Mouse (Mus musculus) embryonic facial prominence, embryonic 14.5 days (tissue): ENCODE results near the gene BC051142. TPM values are rescaled to one million over a fixed set of nuclear protein-coding genes. Genes with fewer than 3 reads are reported as not detected.
"Not testable (repeated sequence)": the region's sequence is repeated elsewhere in the genome, so short reads cannot be mapped to it uniquely, and the experiment has no call there.

Experiments
- ATAC-seq: fragments of 200-750 bp; cut with Nextera tagmentation; 2 replicates; pipeline ENCODE4 v1.8.0; 2017; ENCODE audit warnings: low read depth, moderate number of reproducible peaks, moderate TSS enrichment
- DNase-seq: peaks from one replicate; pipeline ENCODE4 v3.0.0-alpha.2; 2015; ENCODE audit warnings: low spot score
- H3K27ac ChIP-seq: fragments of 300-500 bp; sonication (generic); replicated peaks from 2 replicates; pipeline ENCODE4 v1.5.1; 2014; ENCODE audit warnings: low read depth, mild to moderate bottlenecking, low read length, moderate library complexity
- H3K27me3 ChIP-seq: fragments of 300-500 bp; sonication (generic); replicated peaks from 2 replicates; pipeline ENCODE4 v1.6.1; 2014; ENCODE audit warnings: low read length; ENCODE audit not compliant: control insufficient read depth, insufficient read depth
- H3K36me3 ChIP-seq: fragments of 300-500 bp; sonication (generic); 2 replicates; pipeline ENCODE4 v1.6.1; 2014; ENCODE audit warnings: low read length, mixed read lengths; ENCODE audit not compliant: control insufficient read depth, insufficient read depth
- H3K4me1 ChIP-seq: fragments of 300-500 bp; sonication (generic); 2 replicates; pipeline ENCODE4 v1.6.1; 2014; ENCODE audit warnings: antibody characterized with exemption, low read length; ENCODE audit not compliant: control insufficient read depth, insufficient read depth
- H3K4me2 ChIP-seq: fragments of 300-500 bp; sonication (generic); 2 replicates; pipeline ENCODE4 v1.6.1; 2014; ENCODE audit warnings: low read depth, mild to moderate bottlenecking, low read length, moderate library complexity, mixed read lengths
- H3K4me3 ChIP-seq: fragments of 300-500 bp; sonication (generic); 2 replicates; pipeline ENCODE4 v1.5.1; 2014; ENCODE audit warnings: low read depth, mild to moderate bottlenecking, low read length
- H3K9ac ChIP-seq: fragments of 300-500 bp; sonication (generic); 2 replicates; pipeline ENCODE4 v1.6.1; 2014; ENCODE audit warnings: low read depth, mild to moderate bottlenecking, low read length, moderate library complexity, mixed read lengths
- H3K9me3 ChIP-seq: fragments of 300-500 bp; sonication (generic); 2 replicates; pipeline ENCODE4 v1.6.1; 2016; ENCODE audit warnings: low read length; ENCODE audit not compliant: control insufficient read depth
- WGBS: fragments of 180-500 bp; shearing (Covaris S2); extraction: QIAGEN DNeasy Blood & Tissue Kit; methylation state at CpG from one replicate; pipeline ENCODE4 v1.1.7; 2014; 5-methylcytosine and 5-hydroxymethylcytosine counted together
- polyA plus RNA-seq: library from polyadenylated mRNA; unstranded; fragments of >200 nt; fragmentation: Nextera tagmentation; extraction: Ambion mirVana; gene quantifications from 2 replicates; pipeline ENCODE4 v1.2.1, GENCODE M21; 2014

The BC051142 gene
- polyA plus RNA-seq, 1 experiment from 2014 or later = 0.71 TPM

DNA sequence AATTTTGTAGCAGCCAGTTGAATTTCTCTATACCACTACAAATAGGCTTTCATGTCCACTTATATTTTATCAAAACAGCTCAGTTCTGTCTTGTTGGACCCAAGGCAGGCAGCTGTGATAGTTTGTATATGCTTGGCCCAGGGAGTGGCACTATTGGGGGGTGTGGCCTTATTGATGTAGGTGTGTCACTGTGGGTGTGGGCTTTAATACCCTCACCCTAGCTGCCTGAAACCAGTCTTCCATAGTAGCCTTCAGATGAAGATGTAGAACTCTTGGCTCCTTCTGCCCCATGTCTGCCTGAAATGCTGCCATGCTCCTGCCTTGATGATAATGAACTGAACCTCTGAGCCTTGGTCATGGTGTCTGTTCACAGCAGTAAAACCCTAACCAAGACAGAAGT lies 67.3 kb downstream of the BC051142 start:
- not testable (repeated sequence) for ATAC-seq, H3K9me3 ChIP-seq, H3K4me3 ChIP-seq, H3K9ac ChIP-seq, H3K4me1 ChIP-seq, DNase-seq, H3K36me3 ChIP-seq, H3K27me3 ChIP-seq, H3K27ac ChIP-seq, H3K4me2 ChIP-seq

DNA sequence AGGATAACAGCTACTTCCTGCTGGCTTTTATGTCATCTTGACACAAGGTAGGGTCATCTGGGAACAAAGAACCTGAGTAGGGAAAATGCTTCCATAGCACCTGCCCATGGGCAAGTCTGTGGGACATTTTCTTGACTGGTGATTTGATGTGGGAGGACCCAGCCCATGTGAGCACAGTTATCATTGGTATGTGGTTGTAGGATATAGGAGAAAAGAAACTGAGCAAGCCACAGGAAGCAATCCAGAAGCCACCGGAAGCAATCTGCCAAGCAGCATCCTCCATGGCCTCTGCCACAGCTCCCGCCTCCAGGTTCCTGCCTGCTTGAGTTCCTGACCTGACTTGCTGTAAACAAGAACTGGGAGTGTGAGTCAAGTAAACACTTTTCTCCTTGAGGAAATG lies 71.9 kb downstream of the BC051142 start:
- H3K27me3 ChIP-seq = no peaks in the 10 kb centered on the region

DNA sequence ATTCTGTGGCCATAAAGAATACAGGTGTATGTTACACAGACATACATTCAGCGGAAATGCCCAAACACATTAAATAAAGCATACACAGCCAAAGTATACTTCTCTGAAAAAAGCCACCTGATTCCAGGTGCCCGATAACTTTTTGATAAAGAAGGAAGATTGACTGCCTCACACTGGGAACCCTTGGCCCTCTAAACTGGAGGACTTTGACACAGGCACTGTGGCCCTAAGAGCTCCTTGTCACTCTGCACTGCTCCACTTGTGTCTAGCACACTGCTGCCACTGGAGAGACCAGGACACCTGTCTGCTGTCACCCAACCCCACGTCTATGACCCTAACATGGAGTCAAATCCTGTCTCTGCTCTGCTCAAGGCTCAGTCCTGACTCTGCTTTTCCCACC lies 76.4 kb downstream of the BC051142 start:
- H3K9ac ChIP-seq = no peak overlapping the region
- H3K4me1 ChIP-seq = no peaks in the 10 kb centered on the region
- no peak for DNase-seq
- H3K9me3 ChIP-seq = no peaks in the 10 kb centered on the region
- no peak overlapping the region for H3K4me3 ChIP-seq
- no peaks in the 10 kb centered on the region for H3K27me3 ChIP-seq
- H3K4me2 ChIP-seq = no peak overlapping the region
- H3K27ac ChIP-seq = no peak overlapping the region
- no peak for ATAC-seq
- no peaks in the 10 kb centered on the region for H3K36me3 ChIP-seq
- 66% methylated on average over 3 of the region's 3 CpGs for WGBS

More for the DNA sequence above, 71.9 kb downstream of the BC051142 start:
- no peak for DNase-seq
- WGBS = 83% methylated on average over 2 of the region's 2 CpGs
- no peak overlapping the region for H3K4me2 ChIP-seq
- ATAC-seq = no peak
- H3K9me3 ChIP-seq = no peaks in the 10 kb centered on the region
- no peaks in the 10 kb centered on the region for H3K36me3 ChIP-seq
- no peak overlapping the region for H3K9ac ChIP-seq
- H3K4me3 ChIP-seq = no peak overlapping the region
- no peaks in the 10 kb centered on the region for H3K4me1 ChIP-seq
- H3K27ac ChIP-seq = no peak overlapping the region

DNA sequence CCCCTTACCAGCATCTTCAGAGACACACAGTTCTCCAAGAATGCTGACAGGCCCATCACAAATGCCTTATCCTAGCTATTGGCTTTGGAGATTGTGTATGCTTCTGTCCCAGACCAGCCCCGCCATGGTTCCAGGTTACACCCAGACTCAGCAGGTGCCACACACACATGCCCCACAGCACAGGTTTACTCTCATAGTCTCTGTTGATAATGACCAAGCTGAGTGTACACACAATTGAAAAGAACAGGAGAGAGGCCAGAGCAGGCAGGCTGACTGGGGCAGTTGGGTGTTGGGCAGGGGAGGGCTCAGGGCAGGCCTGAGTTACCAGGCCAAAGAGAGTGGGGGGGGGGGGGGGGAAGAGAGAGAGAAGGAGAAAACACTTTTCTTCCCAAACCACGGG lies 77.8 kb downstream of the BC051142 start:
- no peaks in the 10 kb centered on the region for H3K27me3 ChIP-seq
- ATAC-seq = no peak
- no peak overlapping the region for H3K27ac ChIP-seq

DNA sequence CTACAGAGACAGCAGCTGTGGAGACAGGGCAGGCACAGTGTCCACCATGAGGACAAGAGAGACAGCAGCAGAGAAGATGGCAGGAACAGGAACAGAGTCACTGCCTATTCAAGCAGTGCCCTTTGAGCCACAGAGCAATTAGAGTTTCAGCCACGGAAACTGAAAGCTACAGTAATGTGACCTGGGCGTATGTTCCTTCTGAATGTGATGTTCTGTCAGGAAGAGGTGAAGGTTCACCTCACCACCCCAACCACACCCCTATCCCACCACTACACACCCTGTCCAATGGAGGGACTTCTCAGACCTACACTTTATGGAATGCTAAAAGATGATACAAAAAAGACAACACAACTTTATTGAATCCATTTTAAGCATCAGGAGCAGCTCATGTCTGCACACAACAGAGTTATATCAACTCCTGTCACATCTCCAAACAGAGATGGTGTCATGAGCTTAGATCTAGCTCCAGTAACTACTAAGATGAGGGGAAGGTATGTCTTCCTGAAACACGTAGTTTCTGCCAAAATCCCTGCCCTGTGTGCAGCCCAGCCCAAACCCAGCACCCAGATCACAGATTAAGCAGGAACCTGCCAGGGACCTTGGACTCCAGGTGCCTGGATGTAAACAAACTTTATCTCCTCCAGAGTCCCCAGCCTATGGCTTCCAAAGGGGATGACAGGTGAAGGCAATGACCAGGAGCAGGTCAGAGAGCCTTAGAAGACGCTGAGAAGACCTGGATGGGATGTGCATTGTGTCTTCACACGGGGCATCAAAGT lies 78.8 kb downstream of the BC051142 start, which contains the start of gene Btnl4:
TSS of gene Btnl4 (minus strand) at position 81 of the 776 bp plus-strand sequence.
- not testable (repeated sequence) for H3K9me3 ChIP-seq, H3K4me1 ChIP-seq, H3K27ac ChIP-seq, H3K9ac ChIP-seq, ATAC-seq, H3K4me3 ChIP-seq, H3K27me3 ChIP-seq, DNase-seq, H3K36me3 ChIP-seq, H3K4me2 ChIP-seq
- 68% methylated on average over 4 of the region's 5 CpGs for WGBS

More for the DNA sequence above, 77.8 kb downstream of the BC051142 start:
- Histone ChIP-seq H3K36me3 (no peaks in the 10 kb centered on the region), H3K4me3 (no peak overlapping the region), H3K9ac (no peak overlapping the region), H3K4me2 (no peak overlapping the region), H3K9me3 (no peaks in the 10 kb centered on the region), H3K4me1 (no peaks in the 10 kb centered on the region)
- no peak for DNase-seq
- WGBS = 76% methylated on average over 1 of the region's 2 CpGs

DNA sequence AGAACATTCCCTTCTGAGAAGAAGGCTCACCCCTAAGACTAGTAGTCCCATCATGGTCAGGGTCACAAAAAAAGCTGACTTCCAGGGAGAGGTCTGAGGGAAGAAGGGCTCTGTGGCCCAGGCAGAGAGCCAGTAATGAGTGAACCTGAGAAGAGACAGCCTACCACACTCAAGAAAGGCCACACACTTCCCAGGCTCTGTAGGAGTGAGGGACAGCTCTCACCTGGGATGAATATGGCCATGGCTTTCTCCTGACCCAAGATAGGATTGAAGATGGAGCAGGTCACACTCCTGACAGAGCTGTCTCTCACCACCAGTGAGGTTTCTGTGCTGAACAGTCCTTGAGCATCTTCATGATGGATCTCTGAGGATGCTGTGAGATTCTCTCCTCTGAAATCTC lies 94.2 kb downstream of the BC051142 start:
- no peak overlapping the region for H3K27ac ChIP-seq
- H3K27me3 ChIP-seq = no peaks in the 10 kb centered on the region
- no peaks in the 10 kb centered on the region for H3K4me1 ChIP-seq
- H3K4me3 ChIP-seq = no peak overlapping the region
- H3K36me3 ChIP-seq = no peaks in the 10 kb centered on the region
- H3K9me3 ChIP-seq = no peaks in the 10 kb centered on the region
- no peak for ATAC-seq
- no peak overlapping the region for H3K9ac ChIP-seq
- no peak overlapping the region for H3K4me2 ChIP-seq
- DNase-seq = no peak

DNA sequence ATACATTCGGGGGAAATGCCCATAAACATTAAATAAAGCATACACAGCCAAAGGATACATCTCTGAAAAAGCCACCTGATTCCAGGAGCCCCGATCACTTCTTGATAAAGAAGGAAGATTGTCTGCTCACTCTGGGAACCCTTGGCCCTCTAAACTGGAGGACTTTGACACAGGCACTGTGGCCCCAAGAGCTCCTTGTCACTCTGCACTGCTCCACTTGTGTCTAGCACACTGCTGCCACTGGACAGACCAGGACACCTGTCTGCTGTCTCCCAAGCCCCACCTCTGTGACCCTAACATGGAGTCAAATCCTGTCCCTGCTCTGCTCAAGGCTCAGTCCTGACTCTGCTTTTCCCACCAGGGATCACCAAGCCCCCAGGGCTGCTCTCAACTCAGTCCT lies 96.5 kb downstream of the BC051142 start:
- ATAC-seq, DNase-seq, H3K36me3 ChIP-seq, H3K4me3 ChIP-seq, H3K9ac ChIP-seq, H3K27me3 ChIP-seq, H3K4me2 ChIP-seq, H3K4me1 ChIP-seq, H3K9me3 ChIP-seq, H3K27ac ChIP-seq: not testable (repeated sequence)
- 87% methylated on average over 2 of the region's 2 CpGs for WGBS

DNA sequence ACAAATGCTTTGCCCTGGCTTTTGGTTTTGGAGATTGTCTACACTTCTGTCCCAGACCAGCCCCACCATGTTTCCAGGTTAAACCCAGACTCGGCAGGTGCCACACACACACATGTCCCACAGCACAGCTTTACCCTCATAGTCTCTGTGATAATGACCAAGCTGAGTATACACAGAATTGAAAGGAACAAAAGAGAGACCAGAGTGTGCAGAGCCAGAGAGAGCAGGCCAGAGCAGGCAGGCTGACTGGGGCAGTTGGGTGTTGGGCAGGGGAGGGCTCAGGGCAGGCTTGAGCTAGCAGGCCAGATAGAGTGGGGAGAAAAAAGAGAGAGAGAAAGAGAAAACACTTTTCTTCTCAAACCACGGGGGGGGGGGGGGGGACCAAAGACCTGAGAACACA lies 97.9 kb downstream of the BC051142 start:
- Histone ChIP-seq H3K36me3 (no peaks in the 10 kb centered on the region), H3K27me3 (no peaks in the 10 kb centered on the region), H3K9ac (no peak overlapping the region), H3K27ac (no peak overlapping the region), H3K4me3 (no peak overlapping the region), H3K4me1 (no peaks in the 10 kb centered on the region), H3K4me2 (no peak overlapping the region), H3K9me3 (no peaks in the 10 kb centered on the region)
- no peak for ATAC-seq
- no peak for DNase-seq
- 87% methylated on average over 1 of the region's 2 CpGs for WGBS

DNA sequence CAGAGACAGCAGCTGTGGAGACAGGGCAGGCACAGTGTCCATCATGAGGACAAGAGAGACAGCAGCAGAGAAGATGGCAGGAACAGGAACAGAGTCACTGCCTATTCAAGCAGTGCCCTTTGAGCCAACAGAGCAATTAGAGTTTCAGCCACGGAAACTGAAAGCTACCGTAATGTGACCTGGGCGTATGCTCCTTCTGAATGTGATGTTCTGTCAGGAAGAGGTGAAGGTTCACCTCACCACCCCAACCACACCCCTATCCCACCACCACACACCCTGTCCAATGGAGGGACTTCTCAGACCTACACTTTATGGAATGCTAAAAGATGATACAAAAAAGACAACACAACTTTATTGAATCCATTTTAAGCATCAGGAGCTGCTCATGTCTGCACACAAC lies 98.7 kb downstream of the BC051142 start:
- ATAC-seq, H3K27ac ChIP-seq, H3K27me3 ChIP-seq, H3K4me2 ChIP-seq, H3K4me3 ChIP-seq, H3K9me3 ChIP-seq, H3K9ac ChIP-seq, H3K36me3 ChIP-seq, H3K4me1 ChIP-seq, DNase-seq: not testable (repeated sequence)
- WGBS = 53% methylated on average over 3 of the region's 3 CpGs
